Mouse (Mus musculus) olfactory bulb, adult 2 months (tissue): ENCODE results near the gene Upk3a.

Experiments
- CTCF ChIP-seq: fragments of 200-500 bp; IDR thresholded peaks from 2 replicates; pipeline ENCODE4 v1.5.1; 2012; ENCODE audit warnings: low read depth, mild to moderate bottlenecking, low read length, moderate library complexity; ENCODE audit not compliant: insufficient read depth
- POLR2A ChIP-seq: fragments of 200-500 bp; IDR thresholded peaks from 2 replicates; pipeline ENCODE4 v1.6.1; 2012; ENCODE audit warnings: mild to moderate bottlenecking, low read depth, low read length, moderate library complexity; ENCODE audit not compliant: insufficient read depth

GRCm38 (mm10) chr15:84997768-84998454, 19.0 kb upstream of the Upk3a start:
- TF ChIP-seq POLR2A (no peak), CTCF (no peak)
